Mouse (Mus musculus) neural tube, embryonic 13.5 days (tissue): ENCODE measurements at regions not wholly inside any gene's neighbourhood (a gene's known extent, or its start where the extent isn't known, plus 50 kb on each side); places are given as distances from the start of the nearest gene placed in this dataset.
"Not testable (repeated sequence)": the region's sequence is repeated elsewhere in the genome, so short reads cannot be mapped to it uniquely, and the experiment has no call there.

Source experiments
- ATAC-seq: fragments of 200-750 bp; cut with Nextera tagmentation; 2 replicates; pipeline ENCODE4 v1.8.0; 2017; ENCODE audit warnings: low read depth, mild to moderate bottlenecking, moderate TSS enrichment, moderate library complexity
- H3K27ac ChIP-seq: fragments of 300-500 bp; sonication (generic); replicated peaks from 2 replicates; pipeline ENCODE4 v1.5.1; 2015; ENCODE audit warnings: moderate library complexity, mild to moderate bottlenecking, inconsistent platforms
- H3K27me3 ChIP-seq: fragments of 300-500 bp; sonication (generic); 2 replicates; pipeline ENCODE4 v1.6.1; 2015; ENCODE audit warnings: mild to moderate bottlenecking, inconsistent platforms
- H3K36me3 ChIP-seq: fragments of 300-500 bp; sonication (generic); 2 replicates; pipeline ENCODE4 v1.6.1; 2015; ENCODE audit warnings: mild to moderate bottlenecking, inconsistent platforms
- H3K4me1 ChIP-seq: fragments of 300-500 bp; sonication (generic); replicated peaks from 2 replicates; pipeline ENCODE4 v1.6.1; 2015; ENCODE audit warnings: inconsistent platforms
- H3K4me2 ChIP-seq: fragments of 300-500 bp; sonication (generic); 2 replicates; pipeline ENCODE4 v1.6.1; 2015; ENCODE audit warnings: inconsistent platforms, mild to moderate bottlenecking, moderate library complexity
- H3K4me3 ChIP-seq: fragments of 300-500 bp; sonication (generic); 2 replicates; pipeline ENCODE4 v1.5.1; 2015; ENCODE audit warnings: mild to moderate bottlenecking, inconsistent platforms
- H3K9ac ChIP-seq: fragments of 300-500 bp; sonication (generic); 2 replicates; pipeline ENCODE4 v1.6.1; 2015; ENCODE audit warnings: moderate library complexity, mild to moderate bottlenecking, inconsistent platforms
- H3K9me3 ChIP-seq: fragments of 300-500 bp; sonication (generic); 2 replicates; pipeline ENCODE4 v1.6.1; 2016; ENCODE audit warnings: inconsistent platforms
- WGBS: fragments of 180-500 bp; shearing (Covaris S2); methylation state at CpG from one replicate; pipeline ENCODE4 v1.1.7; 2015; 5-methylcytosine and 5-hydroxymethylcytosine counted together

GRCm38 (mm10) chr4:146263038-146263685, 106.5 kb downstream of the Zfp600 start:
- not testable (repeated sequence) for H3K27ac ChIP-seq, H3K36me3 ChIP-seq, H3K27me3 ChIP-seq, H3K4me1 ChIP-seq, H3K9me3 ChIP-seq
- Histone ChIP-seq H3K4me3 (peak overlapping the region; percentile 34), H3K9ac (peak overlapping the region; percentile 56), H3K4me2 (peak overlapping the region; percentile 49)
- peak; percentile 93 for ATAC-seq
- 8% methylated on average over 43 of the region's 51 CpGs for WGBS

- not testable (repeated sequence) for H3K27ac ChIP-seq, H3K27me3 ChIP-seq, H3K9me3 ChIP-seq, H3K9ac ChIP-seq, H3K36me3 ChIP-seq, ATAC-seq, H3K4me1 ChIP-seq
- WGBS = 55% methylated on average over 3 of the region's 5 CpGs
- H3K4me3 ChIP-seq = peak overlapping the region; percentile 34; the same call in 1 of the 2 replicates
- peak overlapping the region; percentile 49 for H3K4me2 ChIP-seq
Measured at GRCm38 (mm10) chr4:146263790-146264189, 107.2 kb downstream of the Zfp600 start.

- not testable (repeated sequence) for H3K36me3 ChIP-seq, ATAC-seq, H3K9me3 ChIP-seq, H3K27ac ChIP-seq, H3K4me2 ChIP-seq, H3K27me3 ChIP-seq, H3K4me3 ChIP-seq, H3K9ac ChIP-seq, H3K4me1 ChIP-seq
- WGBS = no CpG with 5 or more reads among the region's 14 CpGs
Measured at GRCm38 (mm10) chr4:146270119-146270747, 113.6 kb downstream of the Zfp600 start.
